Mouse (Mus musculus): ENCODE measurements around the gene Wipf1. TPM values are rescaled to one million over a fixed set of nuclear protein-coding genes. Genes with fewer than 3 reads are reported as not detected.

Wipf1 gene
- polyA plus RNA-seq, 1 experiment from 2014 or later: 3.8 TPM

DNA sequence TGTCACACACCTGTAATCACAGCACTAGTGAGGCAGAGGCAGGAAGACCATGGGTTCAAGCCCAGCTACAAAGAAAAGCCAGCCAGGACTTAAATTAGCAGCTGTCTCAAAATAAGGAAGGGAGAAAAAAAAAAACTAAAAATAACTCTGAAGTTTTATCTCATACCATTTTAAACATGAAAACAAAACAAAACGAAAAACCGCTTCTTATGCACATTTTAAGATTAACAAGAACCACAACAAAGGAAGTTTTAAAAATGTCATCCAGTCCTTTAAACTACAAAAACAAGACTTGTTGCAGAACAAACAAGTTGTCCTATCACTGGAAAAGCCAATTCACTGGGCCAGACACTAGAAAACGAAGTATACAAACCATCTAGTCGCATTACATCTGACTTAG is 144.4 kb downstream of the Wipf1 start:
- no peaks in the 10 kb centered on the region for H3K9me3 ChIP-seq (replicated peaks)
- H3K9ac ChIP-seq: peak overlapping the region; percentile 74
- 0 out of 2 replicates have a peak, but pooled peaks cover 4% of the 10 kb centered on the region for H3K27me3 ChIP-seq
- peaks cover 12% of the 10 kb centered on the region for H3K36me3 ChIP-seq (replicated peaks)
- 59% methylated on average over 4 of the region's 4 CpGs for WGBS (ENCODE audit: insufficient replicate concordance)
- peak overlapping the region; percentile 99 for H3K4me2 ChIP-seq
- no peak for ATAC-seq (ENCODE audit: insufficient read depth)
- H3K27ac ChIP-seq (replicated peaks): peak overlapping the region; percentile 88
- H3K4me3 ChIP-seq (replicated peaks): peak overlapping the region; percentile 75
- H3K4me1 ChIP-seq (replicated peaks): peaks cover 29% of the 10 kb centered on the region

DNA sequence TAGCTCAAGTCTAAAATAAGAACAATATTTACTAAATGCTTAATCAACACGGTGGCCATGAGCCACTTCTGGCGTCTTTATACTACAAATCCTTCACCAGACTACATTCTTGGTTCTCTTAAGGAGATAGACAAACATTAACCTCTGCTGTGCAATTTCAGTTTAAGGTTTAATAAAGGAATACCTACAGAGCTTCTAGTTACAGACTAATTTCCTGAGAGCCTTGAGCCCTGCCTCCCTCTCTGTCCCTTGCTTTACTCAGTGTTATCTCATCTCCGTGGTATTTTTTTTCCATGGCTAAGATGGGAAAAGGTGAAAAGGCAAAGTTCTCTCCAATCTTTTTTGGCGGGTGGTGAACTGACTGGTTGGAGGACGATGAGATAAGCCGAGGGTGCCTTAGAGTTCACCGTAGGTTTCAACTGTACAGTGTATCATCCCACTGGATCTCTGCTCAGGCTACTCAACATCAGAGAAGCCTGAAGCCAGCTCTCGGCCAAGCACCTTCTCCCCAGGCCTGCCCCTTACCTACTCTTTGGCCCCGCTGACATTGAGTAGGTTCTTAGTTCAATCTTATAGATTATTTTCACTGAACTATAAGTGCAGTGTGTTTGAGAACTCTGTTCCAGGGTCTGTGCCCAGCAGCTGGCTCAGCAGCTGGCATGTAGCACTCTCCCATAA is 149.1 kb downstream of the Wipf1 start:
- ATAC-seq (ENCODE audit: insufficient read depth): no peak
- no peak overlapping the region for H3K4me3 ChIP-seq (replicated peaks)
- no peak overlapping the region for H3K4me2 ChIP-seq
- no peaks in the 10 kb centered on the region for H3K27me3 ChIP-seq
- H3K9ac ChIP-seq: no peak overlapping the region
- no peaks in the 10 kb centered on the region for H3K9me3 ChIP-seq (replicated peaks)
- 72% methylated on average over 9 of the region's 9 CpGs for WGBS (ENCODE audit: insufficient replicate concordance)
- H3K27ac ChIP-seq (replicated peaks): no peak overlapping the region
- H3K4me1 ChIP-seq (replicated peaks): peaks cover 16% of the 10 kb centered on the region
- peaks cover 12% of the 10 kb centered on the region for H3K36me3 ChIP-seq (replicated peaks)

DNA sequence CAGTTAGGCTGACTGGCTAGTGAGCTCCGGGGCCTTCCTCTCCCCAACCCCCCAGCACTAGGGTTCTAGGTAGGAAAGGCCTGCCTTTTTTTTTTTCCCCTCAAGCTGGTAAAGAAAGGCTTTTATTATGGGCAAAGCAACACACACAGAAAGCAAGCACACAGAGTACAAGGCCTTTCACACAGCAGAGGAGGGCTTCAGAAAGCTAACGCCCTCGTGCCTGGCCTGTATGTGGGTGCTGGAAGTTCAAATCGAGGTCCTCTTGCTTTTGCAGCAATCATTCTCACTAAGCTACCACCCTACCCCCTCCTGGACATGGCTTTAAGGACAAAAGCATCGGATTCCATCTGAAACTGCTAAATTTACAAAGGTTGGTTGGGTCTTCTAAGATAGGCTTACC is 149.9 kb downstream of the Wipf1 start:
- 72% methylated on average over 5 of the region's 5 CpGs for WGBS (ENCODE audit: insufficient replicate concordance)
- no peak overlapping the region for H3K4me3 ChIP-seq (replicated peaks)
- H3K36me3 ChIP-seq (replicated peaks): peaks cover 12% of the 10 kb centered on the region
- no peak overlapping the region for H3K4me2 ChIP-seq
- H3K9me3 ChIP-seq (replicated peaks): no peaks in the 10 kb centered on the region
- H3K9ac ChIP-seq: no peak overlapping the region
- H3K27me3 ChIP-seq: no peaks in the 10 kb centered on the region
- no peak overlapping the region for H3K27ac ChIP-seq (replicated peaks)
- ATAC-seq (ENCODE audit: insufficient read depth): no peak
- H3K4me1 ChIP-seq (replicated peaks): peaks cover 8% of the 10 kb centered on the region

Other genes starting within 250 kb of the Wipf1 start
- gene Scrn3, start 217.1 kb downstream of the Wipf1 start, polyA plus RNA-seq (2015; fragmentation: Nextera tagmentation; extraction: Ambion mirVana): 27.9 and 28.5 TPM in 2 replicates
- 14.1 and 17.4 TPM in 2 replicates for gene Cir1, start 217.0 kb downstream of the Wipf1 start, polyA plus RNA-seq (2015; fragmentation: Nextera tagmentation; extraction: Ambion mirVana)
- gene Gpr155, start 143.2 kb downstream of the Wipf1 start, polyA plus RNA-seq (2015; fragmentation: Nextera tagmentation; extraction: Ambion mirVana): 6.4 and 7.3 TPM in 2 replicates
- gene Chrna1, start 50.6 kb upstream of the Wipf1 start, polyA plus RNA-seq (2015; fragmentation: Nextera tagmentation; extraction: Ambion mirVana): 0.30 and 0.53 TPM in 2 replicates
- 0.78 TPM in 2 replicates for gene Chn1, start 245.6 kb upstream of the Wipf1 start, polyA plus RNA-seq (2015; fragmentation: Nextera tagmentation; extraction: Ambion mirVana)

Data from liver, embryonic 15.5 days (tissue).